Mouse (Mus musculus) frontal cortex, postnatal 25 days (tissue): Measurements from ENCODE around the gene Eid2b.
"Not testable (repeated sequence)": the region's sequence is repeated elsewhere in the genome, so short reads cannot be mapped to it uniquely, and the experiment has no call there.

Source experiments
- DNase-seq, 2 experiments: peaks; one replicate each; pipeline ENCODE4 v3.0.0; 2022; ENCODE audit warnings: low spot score in 2 of 2

Gene Eid2b

GRCm38 (mm10) chr7:28277615-28278278 lies at the start of gene Eid2b:
Gene Eid2b, plus strand, starts transcription at chr7:28277739.
- DNase-seq = peak; percentile 96 to 97

DNA sequence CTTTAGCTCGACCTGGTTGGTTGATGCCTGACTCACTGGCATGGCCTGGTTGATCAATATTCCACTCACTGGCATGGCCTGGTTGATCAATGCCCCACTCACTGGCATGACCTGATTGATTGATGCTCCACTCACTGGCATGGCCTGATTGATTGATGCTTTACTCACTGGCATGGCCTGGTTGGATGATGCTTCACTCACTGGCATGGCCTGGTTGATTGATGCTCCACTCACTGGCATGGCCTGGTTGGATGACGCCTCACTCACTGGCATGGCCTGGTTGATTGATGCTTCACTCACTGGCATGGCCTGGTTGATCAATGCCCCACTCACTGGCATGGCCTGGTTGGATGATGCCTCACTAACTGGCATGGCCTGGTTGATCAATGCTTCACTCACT lies 33.6 kb upstream of the Eid2b start:
- DNase-seq = not testable (repeated sequence)

DNA sequence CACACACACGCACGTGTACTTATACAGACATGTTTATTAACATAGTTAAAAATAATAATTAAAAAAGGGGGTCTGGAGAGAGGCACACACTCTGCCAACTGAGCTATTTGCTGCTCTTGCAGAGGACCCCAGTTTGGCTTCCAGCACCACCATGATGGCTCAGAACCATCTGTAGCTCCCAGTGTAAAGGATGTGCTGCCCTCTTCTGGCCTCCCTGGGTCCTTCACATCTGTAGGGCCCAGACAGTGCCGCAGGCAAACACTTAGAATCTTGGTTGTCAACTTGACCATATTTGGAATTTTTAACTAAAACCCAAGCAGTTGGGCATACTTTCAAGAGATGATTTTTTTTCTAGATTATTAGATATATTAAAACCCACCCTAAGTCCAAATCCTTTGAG lies 28.6 kb upstream of the Eid2b start:
- DNase-seq = no peak

GRCm38 (mm10) chr7:28251976-28252375 lies 25.6 kb upstream of the Eid2b start:
- no peak for DNase-seq

- no peak for DNase-seq
Measured at GRCm38 (mm10) chr7:28254591-28254990, 22.9 kb upstream of the Eid2b start.

DNA sequence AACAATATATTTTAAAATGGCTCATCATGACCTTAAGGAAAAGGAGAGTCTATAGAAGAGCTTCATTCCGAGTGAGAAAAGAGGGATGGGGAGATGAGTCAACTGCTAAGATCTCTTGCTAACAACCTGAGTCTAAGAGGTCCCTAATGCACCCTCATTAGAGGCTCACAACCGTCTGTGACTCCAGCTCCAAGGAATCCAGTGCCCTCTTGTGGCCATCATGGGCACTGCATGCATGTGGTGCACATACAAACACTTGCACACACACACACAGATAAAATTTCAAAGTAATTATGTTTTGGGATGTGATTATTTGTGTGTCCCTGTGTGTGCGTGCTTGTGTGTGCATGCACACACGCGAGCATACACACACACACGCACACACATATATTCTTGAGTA lies 22.1 kb upstream of the Eid2b start:
- DNase-seq = no peak

DNA sequence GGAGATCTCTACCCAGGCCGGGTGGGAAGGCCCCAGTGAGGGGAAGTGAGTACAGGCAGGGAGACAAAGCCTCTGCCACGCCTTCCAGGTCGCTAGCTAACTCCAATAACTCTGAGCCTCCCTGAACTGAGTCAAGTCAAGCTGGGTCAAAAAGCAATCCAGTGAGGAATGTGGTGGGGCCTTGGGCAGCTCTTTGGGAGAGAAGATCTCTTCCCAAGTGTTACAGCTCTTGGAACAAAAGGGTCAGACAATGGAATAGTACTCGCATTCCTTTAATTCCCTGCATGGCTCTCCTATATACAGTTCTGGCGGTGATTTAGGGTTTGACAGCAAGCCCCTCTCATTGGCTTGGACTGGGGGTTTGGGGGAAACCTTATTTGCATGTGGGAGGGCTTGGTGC lies 14.7 kb upstream of the Eid2b start:
- DNase-seq = no peak

GRCm38 (mm10) chr7:28263786-28264185 lies 13.8 kb upstream of the Eid2b start:
- no peak for DNase-seq

DNA sequence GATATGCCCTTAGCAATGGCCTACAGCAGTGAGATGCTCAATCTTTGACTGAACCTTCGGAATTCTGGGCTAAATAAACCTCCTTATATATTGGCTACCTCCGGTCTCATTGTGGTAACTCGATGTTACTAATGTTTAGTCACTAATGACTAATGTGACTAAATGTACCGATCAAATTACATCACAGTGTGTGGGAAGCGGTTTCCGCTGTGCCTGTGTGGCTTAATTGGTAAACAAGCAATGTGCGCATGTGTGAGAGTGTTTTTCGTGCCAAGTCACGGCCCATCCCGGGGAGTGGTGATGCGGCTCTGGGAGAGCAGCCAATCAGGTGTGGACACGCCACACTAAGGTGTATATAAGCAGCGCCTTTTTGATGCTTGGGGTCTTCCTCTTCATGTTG lies 12.1 kb upstream of the Eid2b start:
- no peak for DNase-seq

DNA sequence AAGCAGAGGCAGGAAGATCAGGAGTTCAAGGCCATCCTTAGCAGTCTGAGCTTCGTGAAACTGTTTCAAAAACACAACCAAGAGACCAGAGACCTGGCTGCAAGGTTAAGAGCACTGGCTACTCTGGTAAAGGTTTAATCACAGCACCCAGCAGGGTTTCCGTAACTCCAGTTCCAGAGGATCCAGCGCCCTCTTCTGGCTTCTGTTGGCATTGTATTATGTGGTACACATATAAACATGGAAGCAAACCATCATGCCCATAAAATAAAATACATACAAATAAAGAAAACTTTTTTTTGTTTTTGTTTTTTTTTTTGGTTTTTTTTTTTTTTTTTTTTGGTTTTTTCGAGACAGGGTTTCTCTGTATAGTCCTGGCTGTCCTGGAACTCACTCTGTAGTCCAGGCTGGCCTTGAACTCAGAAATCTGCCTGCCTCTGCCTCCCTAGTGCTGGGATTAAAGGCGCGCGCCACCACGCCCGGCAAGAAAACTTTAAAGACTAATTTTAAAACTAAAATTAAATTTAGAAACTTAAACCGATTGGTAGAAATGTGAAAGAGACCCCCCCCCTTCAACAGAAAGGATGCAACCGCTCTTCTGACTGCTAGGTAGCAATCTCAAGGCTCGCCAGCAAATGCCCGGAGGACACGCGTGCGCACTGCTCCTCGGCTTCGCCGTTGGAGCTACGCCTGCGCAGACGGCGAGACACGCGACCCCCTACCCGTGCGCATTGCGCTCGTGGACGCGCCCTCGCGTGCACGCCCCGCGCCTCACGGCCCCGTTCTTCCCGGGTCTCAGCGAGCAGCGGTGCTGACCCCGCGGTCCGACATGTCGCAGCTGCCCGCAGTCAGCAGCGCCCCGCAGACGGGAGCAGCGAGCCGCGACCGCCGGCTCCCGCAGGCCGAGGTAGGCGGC lies 10.2 kb upstream of the Eid2b start, which contains the start of gene Eid2:
Eid2 (plus strand) TSS at position 753 of the 913 bp plus-strand sequence.
- peak; percentile 76 to 86 for DNase-seq

DNA sequence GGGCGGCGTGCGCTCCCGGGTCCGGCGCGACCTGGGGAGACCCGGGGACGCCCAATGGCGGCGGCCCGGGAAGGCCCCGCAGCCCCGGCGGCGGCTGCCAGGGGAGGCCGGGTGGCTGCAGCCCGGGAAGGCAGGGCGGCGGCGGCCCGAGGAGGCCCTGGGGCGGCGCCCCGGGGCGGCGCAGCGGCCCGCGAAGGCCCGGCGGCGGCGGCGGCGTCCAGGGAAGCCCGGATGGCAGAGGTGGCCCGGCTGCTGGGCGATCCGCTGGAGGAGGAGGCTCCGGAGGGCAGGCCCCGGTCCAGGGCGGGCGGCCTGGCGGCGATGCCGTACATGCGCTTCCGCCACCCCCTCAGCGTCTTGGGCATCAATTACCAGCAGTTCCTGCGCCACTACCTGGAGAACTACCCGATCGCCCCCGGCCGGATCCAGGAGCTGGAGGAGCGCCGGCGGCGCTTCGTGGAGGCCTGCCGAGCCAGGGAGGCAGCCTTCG lies 9.5 kb upstream of the Eid2b start:
- DNase-seq = peak in 1 of 2 experiments; percentile 26

GRCm38 (mm10) chr7:28268576-28268975 lies 9.0 kb upstream of the Eid2b start:
- DNase-seq = no peak

DNA sequence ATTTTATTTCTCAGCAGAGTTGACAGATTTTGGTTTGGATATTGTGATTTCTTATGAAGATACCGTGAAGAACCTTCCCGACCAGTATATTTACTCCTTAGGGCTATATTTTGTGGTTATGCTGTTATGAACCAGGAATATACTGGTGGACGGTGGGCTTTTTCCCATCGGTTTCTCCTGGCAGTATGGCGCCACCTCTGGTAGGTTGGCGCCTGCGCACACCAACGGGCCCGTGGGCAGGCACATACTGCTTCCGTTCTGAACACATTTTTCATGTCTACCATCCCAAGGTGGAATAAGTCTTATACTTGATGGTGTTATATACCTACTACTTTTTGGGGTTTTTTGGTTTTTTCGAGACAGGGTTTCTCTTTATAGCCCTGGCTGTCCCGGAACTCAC lies 8.2 kb upstream of the Eid2b start:
- no peak for DNase-seq

GRCm38 (mm10) chr7:28271761-28272160 lies 5.8 kb upstream of the Eid2b start:
- DNase-seq = no peak

DNA sequence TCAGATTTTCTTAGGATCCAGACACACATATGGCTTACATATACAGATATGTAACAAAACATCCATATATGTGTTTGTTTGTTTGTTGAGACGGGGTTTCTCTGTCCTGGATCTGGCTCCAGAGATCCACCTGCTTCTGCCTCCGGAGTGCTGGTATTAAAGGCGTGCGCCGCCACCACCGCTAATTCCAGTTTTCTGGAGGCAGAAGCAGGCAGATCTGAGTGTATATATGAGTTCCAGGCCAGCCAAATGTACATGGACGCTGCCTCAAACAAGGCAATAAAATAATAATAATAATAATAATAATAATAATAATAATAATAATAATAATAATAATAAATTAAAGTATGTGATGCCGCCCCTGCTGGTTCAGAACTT lies 313 bp upstream of the Eid2b start:
- no peak for DNase-seq

- DNase-seq = no peak
Measured at GRCm38 (mm10) chr7:28278279-28278652, 727 bp downstream of the Eid2b start.

DNA sequence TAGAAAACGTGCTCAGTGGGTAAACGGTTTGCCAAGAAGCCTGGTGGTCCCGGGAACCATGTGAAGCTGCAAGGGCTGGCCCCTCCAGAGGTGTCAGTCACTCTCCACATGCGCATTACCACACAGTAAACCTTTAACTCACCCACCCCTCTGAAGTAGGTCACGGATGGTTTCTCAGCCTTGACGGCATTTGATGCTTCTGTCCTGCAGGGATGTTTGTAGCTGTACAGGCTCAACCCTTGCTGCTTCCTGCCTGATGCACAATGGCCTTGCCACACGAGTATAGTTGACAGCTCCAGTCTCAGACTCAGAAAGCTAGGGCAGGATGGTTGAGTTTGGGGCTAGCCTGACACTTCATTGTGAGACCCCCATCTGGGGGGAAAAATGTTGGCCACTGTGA lies 3.1 kb downstream of the Eid2b start:
- no peak for DNase-seq

DNA sequence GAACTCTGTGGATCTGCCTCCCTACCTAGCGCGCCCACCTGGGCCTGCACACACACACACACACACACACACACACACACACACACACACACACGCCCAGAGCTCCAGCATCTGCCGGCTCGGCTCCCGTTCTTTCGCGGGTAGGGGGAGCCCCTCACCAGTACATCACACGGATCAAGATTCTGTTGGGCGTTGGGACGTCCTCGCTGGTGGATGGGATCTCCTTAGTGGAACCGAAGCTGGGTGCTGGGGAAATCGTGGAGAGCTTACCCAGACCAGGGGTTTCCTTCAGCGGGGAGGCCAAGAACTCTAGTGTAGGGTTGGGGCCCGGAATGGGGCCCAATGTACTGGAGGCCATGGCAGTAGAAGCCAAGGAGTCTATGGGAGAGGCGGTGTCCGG lies 12.6 kb downstream of the Eid2b start:
- DNase-seq = no peak

GRCm38 (mm10) chr7:28290638-28291590 lies 13.4 kb downstream of the Eid2b start, which contains the start of gene Selenov:
Gene Selenov, minus strand, starts transcription at chr7:28291186.
- DNase-seq = no peak

- peak; percentile 38 to 60 for DNase-seq
Measured at GRCm38 (mm10) chr7:28294481-28294880, 16.9 kb downstream of the Eid2b start.

- no peak for DNase-seq
Measured at GRCm38 (mm10) chr7:28298837-28299625, 21.5 kb downstream of the Eid2b start.
